Mouse (Mus musculus): ENCODE measurements around the gene Gsk3a. TPM values are rescaled to one million over a fixed set of nuclear protein-coding genes. Genes with fewer than 3 reads are reported as not detected.
A peak's percentile ranks its signal among the peaks of the same experiment; 100 is the strongest.

Gene Gsk3a
- total RNA-seq (2014; fragmentation: Nextera tagmentation) (97.9 and 123 TPM in 2 replicates), total RNA-seq (2017) (49.1 and 74.7 TPM in 2 replicates)

- peak; percentile 73 for ATAC-seq (replicated peaks; ENCODE audit: low FRiP score, low TSS enrichment, poor library complexity, severe bottlenecking)
Measured at GRCm38 (mm10) chr7:25237249-25238014, at the start of gene Gsk3a. Gene Gsk3a (minus strand): TSS chr7:25237851.

- no peak for ATAC-seq (replicated peaks; ENCODE audit: low FRiP score, low TSS enrichment, poor library complexity, severe bottlenecking)
Measured at GRCm38 (mm10) chr7:25286989-25287388, 49.3 kb upstream of the Gsk3a start.

DNA sequence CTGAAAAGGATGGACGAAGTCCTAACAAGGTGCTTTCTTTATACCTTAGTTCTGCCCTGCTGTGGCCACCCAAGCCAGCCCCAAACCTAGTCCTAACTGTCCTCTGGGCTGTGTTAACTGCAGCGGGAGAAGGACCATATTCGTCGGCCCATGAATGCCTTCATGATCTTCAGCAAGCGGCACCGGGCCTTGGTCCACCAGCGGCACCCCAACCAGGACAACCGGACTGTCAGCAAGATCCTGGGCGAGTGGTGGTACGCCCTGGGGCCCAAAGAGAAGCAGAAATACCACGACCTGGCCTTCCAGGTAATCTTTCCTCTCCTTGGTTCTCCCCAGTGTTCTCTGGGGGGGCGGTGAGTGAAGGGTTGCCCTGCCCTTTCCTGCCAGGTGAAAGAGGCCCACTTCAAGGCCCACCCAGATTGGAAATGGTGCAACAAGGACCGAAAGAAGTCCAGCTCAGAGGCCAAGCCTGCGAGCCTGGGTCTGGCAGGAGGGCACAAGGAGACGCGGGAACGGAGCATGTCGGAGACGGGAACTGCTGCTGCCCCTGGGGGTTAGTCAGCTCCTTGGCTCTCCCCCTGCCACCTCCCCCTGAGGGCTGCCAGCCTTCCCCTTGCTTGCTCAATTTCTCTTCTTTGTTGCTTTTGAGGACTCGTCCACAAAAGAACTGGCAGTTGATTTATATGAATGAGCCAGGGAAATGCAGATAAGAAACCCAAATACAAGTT is 48.0 kb upstream of the Gsk3a start:
- no peak for ATAC-seq (replicated peaks; ENCODE audit: low FRiP score, low TSS enrichment, poor library complexity, severe bottlenecking)

DNA sequence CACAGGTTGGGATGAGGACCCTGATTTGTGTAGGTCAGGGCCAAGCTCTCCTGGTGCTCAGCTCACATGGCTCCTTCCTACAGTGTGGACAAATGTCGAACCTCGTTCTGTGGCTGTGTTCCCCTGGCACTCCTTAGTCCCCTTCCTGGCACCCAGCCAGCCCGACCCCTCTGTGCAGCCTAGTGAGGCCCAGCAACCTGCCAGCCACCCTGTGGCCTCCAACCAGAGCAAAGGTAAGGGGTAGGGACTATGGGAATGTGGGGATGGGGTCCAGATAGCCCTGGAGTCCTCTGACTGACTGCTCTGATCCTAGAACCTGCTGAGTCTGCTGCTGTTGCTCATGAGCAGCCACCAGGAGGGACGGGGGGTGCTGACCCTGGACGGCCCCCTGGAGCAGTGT is 47.1 kb upstream of the Gsk3a start:
- ATAC-seq (replicated peaks; ENCODE audit: low FRiP score, low TSS enrichment, poor library complexity, severe bottlenecking), result no peak

DNA sequence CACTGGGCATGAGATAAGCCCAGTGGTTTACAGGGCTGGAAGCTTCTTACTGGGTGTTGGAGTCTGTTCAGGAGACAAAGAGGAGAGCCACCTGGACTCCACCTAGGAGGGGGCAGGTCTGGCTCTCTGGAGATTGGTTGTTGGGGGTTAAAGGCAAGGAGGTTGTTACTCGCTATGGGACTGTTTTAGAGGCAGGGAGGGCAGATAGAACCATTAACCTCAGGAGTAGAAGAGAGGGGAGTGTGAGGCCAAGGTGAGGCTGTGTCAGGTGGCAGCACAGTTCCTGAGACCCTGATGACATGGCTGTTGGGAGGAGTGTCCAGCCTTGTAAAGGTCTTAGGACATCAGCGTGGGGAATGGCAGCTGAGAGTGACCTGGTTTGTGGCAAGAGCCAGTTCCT is 46.5 kb upstream of the Gsk3a start:
- 0 out of 2 replicates have a peak, but pooled peaks have one; percentile 5 for ATAC-seq (replicated peaks; ENCODE audit: low FRiP score, low TSS enrichment, poor library complexity, severe bottlenecking)

- no peak for ATAC-seq (replicated peaks; ENCODE audit: low FRiP score, low TSS enrichment, poor library complexity, severe bottlenecking)
Measured at GRCm38 (mm10) chr7:25283637-25284036, 46.0 kb upstream of the Gsk3a start.

DNA sequence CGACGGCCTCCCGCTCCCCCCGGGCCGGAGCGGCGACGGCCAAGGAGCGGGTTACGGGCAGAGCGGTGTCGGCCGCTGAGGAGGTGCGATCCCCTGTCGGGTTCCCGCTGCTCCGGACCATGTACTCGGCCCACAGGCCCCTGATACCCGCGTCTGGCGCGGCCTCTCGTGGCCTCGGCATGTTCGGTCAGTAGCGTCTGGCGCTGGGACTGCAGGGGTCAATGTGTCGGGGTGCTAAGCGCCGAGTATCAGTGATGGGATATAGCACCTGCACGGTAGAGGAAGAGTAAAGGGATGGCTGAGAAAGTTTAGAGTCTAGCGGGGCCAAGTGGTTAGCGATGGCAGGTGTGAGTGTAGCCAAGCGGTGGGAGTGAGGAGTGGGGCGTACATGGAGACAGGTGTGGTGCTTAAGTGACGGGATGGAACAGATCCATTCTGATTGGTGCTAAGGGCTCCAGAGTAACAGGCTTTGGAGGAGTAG is 45.1 kb upstream of the Gsk3a start:
- ATAC-seq (replicated peaks; ENCODE audit: low FRiP score, low TSS enrichment, poor library complexity, severe bottlenecking), result no peak

DNA sequence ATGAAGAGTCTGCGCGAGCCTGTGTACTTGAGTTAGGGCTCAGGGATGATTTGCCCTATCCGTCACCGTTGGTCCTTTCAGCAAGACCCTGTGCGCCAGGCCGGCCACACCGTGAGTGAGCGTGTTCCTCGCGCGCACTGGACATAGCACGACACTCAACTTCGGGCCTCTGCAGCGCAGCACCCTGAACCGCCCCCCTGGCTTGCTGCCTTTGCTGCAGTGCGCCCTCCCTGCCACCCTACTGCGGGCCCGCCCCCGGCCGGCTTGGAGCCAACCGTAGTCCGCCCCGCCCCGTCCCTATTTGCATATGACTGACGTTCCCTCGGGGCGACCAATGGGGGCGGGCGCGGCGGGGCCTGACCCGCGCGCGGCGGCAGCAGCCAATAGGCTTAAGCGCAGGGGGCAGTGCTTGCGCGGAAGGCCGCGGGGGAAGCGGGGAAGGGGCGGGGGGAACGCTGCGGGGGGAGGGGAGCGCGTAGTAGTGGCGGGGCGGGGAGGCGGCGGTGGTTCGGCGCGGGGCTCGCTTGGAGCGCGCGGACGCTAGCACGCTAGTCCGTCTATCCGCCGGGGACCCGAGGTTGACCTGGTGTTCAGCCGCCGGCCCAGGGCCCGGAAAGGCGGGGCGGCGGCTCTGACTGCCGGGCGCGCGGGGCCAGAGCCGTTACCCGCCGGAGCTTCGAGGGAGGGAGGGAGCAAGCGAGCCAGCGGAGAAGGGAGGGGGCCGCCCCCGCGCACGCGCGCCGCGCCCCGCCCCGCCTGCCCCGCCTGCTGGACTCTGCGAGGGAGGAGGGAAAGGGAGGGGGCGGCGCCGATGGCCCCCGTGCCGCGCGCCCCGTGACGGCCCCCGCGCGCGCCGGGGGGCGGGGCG is 44.3 kb upstream of the Gsk3a start:
- ATAC-seq (replicated peaks; ENCODE audit: low FRiP score, low TSS enrichment, poor library complexity, severe bottlenecking), result peak; percentile 58

DNA sequence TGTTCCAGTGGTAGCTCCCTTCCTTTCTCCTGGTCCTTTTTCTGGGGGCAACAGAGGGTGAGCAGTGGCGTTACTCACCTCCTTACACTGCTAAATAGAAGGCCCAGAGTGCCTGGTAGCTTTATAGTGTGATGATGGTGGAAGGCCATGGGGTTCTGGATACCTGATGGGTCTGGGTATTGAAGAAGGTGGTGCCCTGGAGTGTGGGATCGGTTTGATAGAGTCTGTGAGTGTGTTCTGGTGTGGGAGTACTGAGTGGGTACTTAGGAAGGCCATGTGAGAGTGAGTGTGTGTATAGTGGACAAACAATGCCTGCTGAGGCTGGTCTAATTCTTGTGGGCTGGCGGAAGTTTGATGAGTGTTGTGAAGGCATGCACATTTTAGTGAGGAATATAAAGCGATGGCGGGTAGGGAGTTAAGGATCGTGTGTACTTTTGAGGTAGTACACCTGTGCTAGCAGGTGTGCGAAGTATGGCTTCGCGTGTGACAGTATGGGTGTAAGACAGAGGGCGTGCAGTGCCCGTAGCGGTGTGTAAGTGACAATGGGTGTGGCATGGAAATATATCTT is 43.6 kb upstream of the Gsk3a start:
- peak; percentile 12 for ATAC-seq (replicated peaks; ENCODE audit: low FRiP score, low TSS enrichment, poor library complexity, severe bottlenecking)

- no peak for ATAC-seq (replicated peaks; ENCODE audit: low FRiP score, low TSS enrichment, poor library complexity, severe bottlenecking)
Measured at GRCm38 (mm10) chr7:25279861-25280791, 42.5 kb upstream of the Gsk3a start.

- ATAC-seq (replicated peaks; ENCODE audit: low FRiP score, low TSS enrichment, poor library complexity, severe bottlenecking), result 0 out of 2 replicates have a peak, but pooled peaks have one; percentile 3
Measured at GRCm38 (mm10) chr7:25279076-25279860, 41.6 kb upstream of the Gsk3a start.

DNA sequence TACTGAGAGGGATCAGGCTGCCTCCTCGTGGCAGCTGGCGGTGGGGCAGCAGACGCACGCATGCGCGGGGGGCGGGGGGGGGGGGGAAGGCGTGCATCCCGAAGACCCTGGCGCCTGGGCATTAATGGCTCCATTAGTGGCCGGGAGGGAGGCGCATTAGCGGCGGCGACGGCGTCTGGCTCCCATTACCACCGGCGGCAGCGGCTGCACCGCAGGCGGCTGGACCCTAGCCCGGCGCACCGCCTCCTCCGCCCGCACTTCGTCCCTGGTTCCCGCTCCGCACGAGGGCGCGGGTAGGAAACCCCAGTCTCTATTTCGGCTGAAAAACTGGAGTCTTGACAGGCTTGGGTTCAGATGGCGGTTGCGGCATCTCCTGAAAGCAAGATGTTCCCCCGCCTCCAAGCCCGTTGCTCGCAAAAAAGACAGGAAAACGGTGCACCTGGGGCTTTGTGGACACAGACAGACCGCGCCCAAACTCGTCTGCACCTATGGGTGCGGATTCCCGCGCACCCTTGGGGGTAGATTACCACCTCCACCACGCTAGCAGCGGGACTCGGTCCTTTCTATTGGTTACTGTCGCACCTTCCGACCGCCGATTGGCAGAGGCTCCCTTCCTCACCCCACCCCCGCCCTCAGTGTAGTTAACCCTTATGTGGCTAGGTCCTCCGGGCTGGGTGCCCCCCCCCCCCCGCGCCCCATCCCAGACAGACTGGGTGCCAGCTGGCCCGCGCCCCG is 40.9 kb upstream of the Gsk3a start:
- ATAC-seq (replicated peaks; ENCODE audit: low FRiP score, low TSS enrichment, poor library complexity, severe bottlenecking), result peak; percentile 53

GRCm38 (mm10) chr7:25277998-25278340 is 40.3 kb upstream of the Gsk3a start:
- no peak for ATAC-seq (replicated peaks; ENCODE audit: low FRiP score, low TSS enrichment, poor library complexity, severe bottlenecking)

DNA sequence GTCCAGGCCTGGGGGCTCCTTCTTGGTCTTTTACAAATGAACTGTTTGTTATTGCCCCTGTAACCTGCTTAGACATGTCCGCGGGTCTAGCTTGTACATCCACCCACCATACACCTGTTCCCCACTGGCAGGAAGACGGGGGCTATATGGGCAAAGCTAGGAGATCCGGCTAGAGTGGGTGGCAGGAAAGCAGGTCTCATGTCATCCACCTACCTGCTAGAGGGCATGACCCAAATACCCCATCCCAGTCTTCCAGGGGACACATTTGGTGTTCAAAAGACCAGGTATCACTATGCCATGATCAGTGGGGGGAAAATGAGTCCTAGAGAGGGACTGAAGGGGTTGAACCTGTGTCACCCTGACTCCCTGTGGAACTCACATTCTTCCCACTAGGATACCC is 39.8 kb upstream of the Gsk3a start:
- ATAC-seq (replicated peaks; ENCODE audit: low FRiP score, low TSS enrichment, poor library complexity, severe bottlenecking), result no peak

DNA sequence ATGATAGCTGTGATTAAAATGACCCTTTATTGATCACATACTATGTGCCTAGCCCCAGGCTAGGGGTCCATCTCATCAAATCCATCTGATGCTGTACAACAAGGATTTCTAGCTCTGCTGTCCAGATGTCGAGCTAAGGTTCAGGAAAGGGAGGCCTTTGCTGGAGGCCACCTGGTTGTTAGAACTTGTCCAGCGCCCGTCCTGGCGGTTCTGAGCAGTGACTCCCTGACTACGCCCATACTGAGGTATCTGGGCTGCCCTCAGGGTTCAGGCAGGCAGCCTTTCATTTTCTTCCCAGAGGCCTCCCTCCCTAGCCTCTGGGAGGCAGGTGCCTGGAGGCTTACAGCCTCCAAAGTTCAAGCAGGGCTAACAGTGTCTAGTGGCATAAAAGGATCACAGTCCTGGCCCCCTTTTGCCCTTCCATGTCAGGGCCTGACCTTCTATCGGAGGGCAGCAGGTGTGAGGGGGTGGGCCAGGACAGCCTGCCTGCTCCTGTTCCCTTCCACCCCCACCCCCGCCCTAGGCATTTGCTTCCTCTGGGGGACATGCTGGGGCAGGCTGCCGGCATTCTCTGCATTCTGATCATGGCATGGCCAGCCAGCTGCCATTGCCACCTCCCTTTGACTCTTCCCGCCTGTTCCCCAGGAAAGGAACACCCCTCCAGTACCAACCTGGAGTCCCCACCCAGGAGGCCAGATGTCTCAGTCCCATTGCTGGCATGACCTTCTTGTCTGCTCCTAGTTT is 38.1 kb upstream of the Gsk3a start:
- ATAC-seq (replicated peaks; ENCODE audit: low FRiP score, low TSS enrichment, poor library complexity, severe bottlenecking), result no peak

- no peak for ATAC-seq (replicated peaks; ENCODE audit: low FRiP score, low TSS enrichment, poor library complexity, severe bottlenecking)
Measured at GRCm38 (mm10) chr7:25274996-25275395, 37.3 kb upstream of the Gsk3a start.
